Mouse (Mus musculus) MEL (cell line): Measurements from ENCODE around the gene Cirbp. TPM values are rescaled to one million over a fixed set of nuclear protein-coding genes. Genes with fewer than 3 reads are reported as not detected.

Experiments
- DNase-seq: peaks from one replicate; pipeline ENCODE4 v3.0.0; 2011; ENCODE audit warnings: low read depth, low spot score
- H3K27ac ChIP-seq: 2 replicates; pipeline ENCODE4 v1.5.1; 2012; ENCODE audit warnings: low read depth, mild to moderate bottlenecking, control low read depth, low read length, moderate library complexity; ENCODE audit not compliant: control insufficient read depth
- H3K27me3 ChIP-seq, 2 experiments: fragments of 150-350 bp in 1 of 2; sonication (generic) in 1 of 2; 2 replicates each; pipeline ENCODE4 v1.6.1; 2012; ENCODE audit warnings: low read length in 2 of 2, mild to moderate bottlenecking in 2 of 2, improper control_type of control experiment in 1 of 2, moderate library complexity in 1 of 2; ENCODE audit not compliant: insufficient read depth in 2 of 2, control insufficient read depth in 1 of 2
- H3K36me3 ChIP-seq, 2 experiments: 2 replicates each; pipeline ENCODE4 v1.6.1; 2012 to 2014; ENCODE audit warnings: low read length in 2 of 2, improper control_type of control experiment in 1 of 2, inconsistent platforms in 1 of 2, mild to moderate bottlenecking in 1 of 2; ENCODE audit not compliant: insufficient read depth in 2 of 2, control insufficient read depth in 1 of 2
- H3K4me1 ChIP-seq, 2 experiments: fragments of 150-350 bp in 1 of 2; sonication (generic) in 1 of 2; 2 replicates each; pipeline ENCODE4 v1.6.1; 2012; ENCODE audit warnings: low read length in 2 of 2, improper control_type of control experiment in 1 of 2, mild to moderate bottlenecking in 1 of 2; ENCODE audit not compliant: insufficient read depth in 2 of 2, control insufficient read depth in 1 of 2
- H3K4me3 ChIP-seq, 2 experiments: fragments of 150-350 bp in 1 of 2; sonication (generic) in 1 of 2; 2 replicates each; pipeline ENCODE4 v1.5.1; 2012; ENCODE audit warnings: low read depth in 2 of 2, low read length in 2 of 2, mild to moderate bottlenecking in 2 of 2, moderate library complexity in 2 of 2, control low read depth in 1 of 2, improper control_type of control experiment in 1 of 2; ENCODE audit not compliant: control insufficient read depth in 1 of 2, insufficient read depth in 1 of 2
- H3K79me2 ChIP-seq: 2 replicates; pipeline ENCODE4 v1.6.1; 2012; ENCODE audit warnings: mild to moderate bottlenecking, low read length, moderate library complexity; ENCODE audit not compliant: control insufficient read depth, poor library complexity, insufficient read depth
- H3K9ac ChIP-seq: 2 replicates; pipeline ENCODE4 v1.6.1; 2012; ENCODE audit warnings: low read depth, mild to moderate bottlenecking, control low read depth, low read length, moderate library complexity; ENCODE audit not compliant: control insufficient read depth, poor library complexity, severe bottlenecking
- H3K9me3 ChIP-seq: fragments of 150-350 bp; sonication (generic); replicated peaks from 2 replicates; pipeline ENCODE4 v1.6.1; 2012; ENCODE audit warnings: mild to moderate bottlenecking, low read length, improper control_type of control experiment, moderate library complexity; ENCODE audit not compliant: insufficient read depth
- BHLHE40 ChIP-seq: IDR thresholded peaks from 2 replicates; pipeline ENCODE4 v1.6.1; 2012; ENCODE audit warnings: low read depth, mild to moderate bottlenecking, inconsistent platforms, low read length, improper control_type of control experiment, borderline replicate concordance
- CHD1 ChIP-seq: IDR thresholded peaks from 2 replicates; pipeline ENCODE4 v1.6.1; 2012; ENCODE audit warnings: low read depth, mild to moderate bottlenecking, inconsistent platforms, low read length, improper control_type of control experiment
- CHD2 ChIP-seq: IDR thresholded peaks from 2 replicates; pipeline ENCODE4 v1.6.1; 2011; ENCODE audit warnings: low read length, improper control_type of control experiment
- CTCF ChIP-seq, 3 experiments: IDR thresholded peaks in 2 of 3; conservative IDR thresholded peaks in 1 of 3; 2 replicates each; pipeline ENCODE4 v1.5.1; 2011 to 2012; ENCODE audit warnings: low read length in 3 of 3, low read depth in 2 of 3, mild to moderate bottlenecking in 2 of 3, improper control_type of control experiment in 1 of 3, inconsistent platforms in 1 of 3, mixed read lengths in 1 of 3, moderate library complexity in 1 of 3; ENCODE audit not compliant: control insufficient read depth in 1 of 3, insufficient read depth in 1 of 3, poor library complexity in 1 of 3, severe bottlenecking in 1 of 3
- E2F4 ChIP-seq: IDR thresholded peaks from 2 replicates; pipeline ENCODE4 v1.6.1; 2011; ENCODE audit warnings: low read depth, low read length, improper control_type of control experiment, borderline replicate concordance
- ELF1 ChIP-seq: IDR thresholded peaks from 2 replicates; pipeline ENCODE4 v1.6.1; 2014; ENCODE audit warnings: low read depth, mild to moderate bottlenecking, inconsistent platforms, low read length, improper control_type of control experiment, moderate library complexity
- ETS1 ChIP-seq: IDR thresholded peaks from 2 replicates; pipeline ENCODE4 v1.6.1; 2012; ENCODE audit warnings: low read depth, mild to moderate bottlenecking, inconsistent platforms, low read length, improper control_type of control experiment, moderate library complexity
- GABPA ChIP-seq: IDR thresholded peaks from 2 replicates; pipeline ENCODE4 v1.6.1; 2012; ENCODE audit warnings: low read depth, mild to moderate bottlenecking, inconsistent platforms, low read length, improper control_type of control experiment, moderate library complexity
- HCFC1 ChIP-seq: IDR thresholded peaks from 2 replicates; pipeline ENCODE4 v1.6.1; 2012; ENCODE audit warnings: low read depth, mild to moderate bottlenecking, inconsistent platforms, low read length, improper control_type of control experiment, moderate library complexity
- KAT2A ChIP-seq: conservative IDR thresholded peaks from 2 replicates; pipeline ENCODE4 v1.6.1; 2012; ENCODE audit warnings: low read depth, low read length, improper control_type of control experiment, inconsistent platforms
- MEF2A ChIP-seq: IDR thresholded peaks from 2 replicates; pipeline ENCODE4 v1.6.1; 2014; ENCODE audit warnings: low read depth, mild to moderate bottlenecking, inconsistent platforms, low read length, improper control_type of control experiment; ENCODE audit not compliant: poor library complexity, insufficient replicate concordance, severe bottlenecking; ENCODE audit errors: extremely low read depth
- MXI1 ChIP-seq: IDR thresholded peaks from 2 replicates; pipeline ENCODE4 v1.6.1; 2011; ENCODE audit warnings: mild to moderate bottlenecking, low read depth, low read length, improper control_type of control experiment
- NELFE ChIP-seq: IDR thresholded peaks from 2 replicates; pipeline ENCODE4 v1.6.1; 2011; ENCODE audit warnings: low read depth, low read length, improper control_type of control experiment
- NRF1 ChIP-seq: IDR thresholded peaks from 2 replicates; pipeline ENCODE4 v1.6.1; 2014; ENCODE audit warnings: low read depth, mild to moderate bottlenecking, inconsistent platforms, low read length, improper control_type of control experiment, moderate library complexity; ENCODE audit not compliant: poor library complexity, insufficient read depth, severe bottlenecking
- POLR2A ChIP-seq, 2 experiments: IDR thresholded peaks; 2 replicates each; pipeline ENCODE4 v1.6.1; 2011 to 2012; ENCODE audit warnings: low read length in 2 of 2, mild to moderate bottlenecking in 2 of 2, control low read depth in 1 of 2, improper control_type of control experiment in 1 of 2, low read depth in 1 of 2, moderate library complexity in 1 of 2; ENCODE audit not compliant: control insufficient read depth in 1 of 2, insufficient read depth in 1 of 2, poor library complexity in 1 of 2
- POLR2AphosphoS2 ChIP-seq: IDR thresholded peaks from 2 replicates; pipeline ENCODE4 v1.6.1; 2011; ENCODE audit warnings: low read length, improper control_type of control experiment
- POLR2AphosphoS5 ChIP-seq: IDR thresholded peaks from 2 replicates; pipeline ENCODE4 v1.6.1; 2012; ENCODE audit warnings: low read depth, borderline replicate concordance, mild to moderate bottlenecking, inconsistent platforms, low read length, moderate library complexity, mixed read lengths
- RAD21 ChIP-seq: IDR thresholded peaks from 2 replicates; pipeline ENCODE4 v1.6.1; 2011; ENCODE audit warnings: mild to moderate bottlenecking, low read depth, low read length, improper control_type of control experiment
- SIN3A ChIP-seq: IDR thresholded peaks from 2 replicates; pipeline ENCODE4 v1.6.1; 2012; ENCODE audit warnings: low read length, improper control_type of control experiment, inconsistent platforms
- TCF12 ChIP-seq: IDR thresholded peaks from 2 replicates; pipeline ENCODE4 v1.6.1; 2014; ENCODE audit warnings: low read depth, mild to moderate bottlenecking, inconsistent platforms, low read length, improper control_type of control experiment, moderate library complexity
- UBTF ChIP-seq: IDR thresholded peaks from 2 replicates; pipeline ENCODE4 v1.6.1; 2012; ENCODE audit warnings: low read depth, mild to moderate bottlenecking, inconsistent platforms, low read length, improper control_type of control experiment, moderate library complexity, borderline replicate concordance; ENCODE audit not compliant: insufficient read depth
- USF1 ChIP-seq: IDR thresholded peaks from 2 replicates; pipeline ENCODE4 v1.6.1; 2014; ENCODE audit warnings: low read depth, mild to moderate bottlenecking, inconsistent platforms, low read length, improper control_type of control experiment, moderate library complexity
- ZC3H11A ChIP-seq: IDR thresholded peaks from 2 replicates; pipeline ENCODE4 v1.6.1; 2012; ENCODE audit warnings: low read depth, mild to moderate bottlenecking, inconsistent platforms, low read length, improper control_type of control experiment
- ZKSCAN1 ChIP-seq: IDR thresholded peaks from 2 replicates; pipeline ENCODE4 v1.6.1; 2012; ENCODE audit warnings: low read depth, mild to moderate bottlenecking, inconsistent platforms, low read length, improper control_type of control experiment, moderate library complexity
- polyA plus RNA-seq, 2 experiments: library from polyadenylated mRNA; stranded (reverse) in 1 of 2; unstranded in 1 of 2; fragments of >175 nt in 1 of 2; fragments of >200 nt in 1 of 2; gene quantifications; 2 replicates each; pipeline versions ENCODE4 v1.2.1 to v1.2.4; 2012; ENCODE audit warnings: low replicate concordance in 2 of 2, low read depth in 1 of 2; ENCODE audit not compliant: insufficient read length in 2 of 2, insufficient read depth in 1 of 2, missing spikeins in 1 of 2
- total RNA-seq: library from RNA; depleted of rRNA; stranded (reverse); fragments of 300-350 nt; gene quantifications from 2 replicates; pipeline ENCODE4 v1.2.3, GENCODE M21; 2012

The Cirbp gene
- total and polyA plus RNA-seq, 3 experiments = 21.2 to 56.6 TPM; not detected in 1

GRCm38 (mm10) chr10:80200485-80200884, 34.7 kb downstream of the Cirbp start:
- no peak for DNase-seq
- peaks cover 4 to 16% of the 10 kb centered on the region in 2 experiments for H3K27me3 ChIP-seq
- TF ChIP-seq ZKSCAN1 = no peak
- no peak for TF ChIP-seq TCF12
- no peak for TF ChIP-seq NRF1
- TF ChIP-seq BHLHE40 = no peak
- TF ChIP-seq NELFE = no peak
- TF ChIP-seq CHD1 = no peak
- TF ChIP-seq RAD21 = no peak
- no peak for TF ChIP-seq SIN3A
- TF ChIP-seq POLR2AphosphoS5 = no peak
- TF ChIP-seq ETS1 = no peak
- TF ChIP-seq CTCF (IDR thresholded peaks at IDR 0.05 in 2 of 3, conservative IDR thresholded peaks at IDR 0.05 in 1 of 3; ENCODE audit: control insufficient read depth in 1 of 3, insufficient read depth in 1 of 3, low read depth in 2 of 3, low read length in 3 of 3, poor library complexity in 1 of 3, severe bottlenecking in 1 of 3) = no peak
- TF ChIP-seq HCFC1 = no peak
- TF ChIP-seq USF1 = no peak
- no peak for TF ChIP-seq POLR2AphosphoS2
- TF ChIP-seq MXI1 = no peak
- TF ChIP-seq E2F4 = no peak
- TF ChIP-seq, all 39 proteins: peak for 0
- Histone ChIP-seq H3K27ac (no peak overlapping the region), H3K79me2 (no peaks in the 10 kb centered on the region), H3K4me3 (no peak overlapping the region), H3K9ac (no peak overlapping the region), H3K9me3 (no peaks in the 10 kb centered on the region), H3K4me1 (no peaks in the 10 kb centered on the region), H3K36me3 (no peaks in the 10 kb centered on the region)

GRCm38 (mm10) chr10:80204055-80204454, 38.3 kb downstream of the Cirbp start:
- Histone ChIP-seq H3K9ac (no peak overlapping the region), H3K4me1 (no peaks in the 10 kb centered on the region), H3K36me3 (no peaks in the 10 kb centered on the region), H3K4me3 (no peak overlapping the region), H3K9me3 (no peaks in the 10 kb centered on the region), H3K27me3 (peaks cover 16 to 31% of the 10 kb centered on the region in 2 experiments), H3K27ac (no peak overlapping the region), H3K79me2 (no peaks in the 10 kb centered on the region)
- no peak for TF ChIP-seq KAT2A
- no peak for TF ChIP-seq MEF2A
- TF ChIP-seq ZC3H11A = no peak
- no peak for TF ChIP-seq POLR2A (IDR thresholded peaks at IDR 0.05; ENCODE audit: control insufficient read depth in 1 of 2, insufficient read depth in 1 of 2, low read depth in 1 of 2, low read length in 2 of 2, poor library complexity in 1 of 2)
- no peak for TF ChIP-seq GABPA
- TF ChIP-seq BHLHE40 = no peak
- no peak for TF ChIP-seq MXI1
- no peak for TF ChIP-seq RAD21
- TF ChIP-seq ELF1 = no peak
- TF ChIP-seq E2F4 = no peak
- no peak for TF ChIP-seq UBTF
- TF ChIP-seq CHD2 = no peak
- no peak for DNase-seq
